Mouse (Mus musculus) natural killer cell, adult 2 months (primary cell): ENCODE data around the gene M6pr.

Experiments used
- DNase-seq, 2 experiments: peaks; one replicate each; pipeline ENCODE4 v3.0.0; 2022; ENCODE audit warnings: low spot score in 2 of 2

The M6pr gene

DNA sequence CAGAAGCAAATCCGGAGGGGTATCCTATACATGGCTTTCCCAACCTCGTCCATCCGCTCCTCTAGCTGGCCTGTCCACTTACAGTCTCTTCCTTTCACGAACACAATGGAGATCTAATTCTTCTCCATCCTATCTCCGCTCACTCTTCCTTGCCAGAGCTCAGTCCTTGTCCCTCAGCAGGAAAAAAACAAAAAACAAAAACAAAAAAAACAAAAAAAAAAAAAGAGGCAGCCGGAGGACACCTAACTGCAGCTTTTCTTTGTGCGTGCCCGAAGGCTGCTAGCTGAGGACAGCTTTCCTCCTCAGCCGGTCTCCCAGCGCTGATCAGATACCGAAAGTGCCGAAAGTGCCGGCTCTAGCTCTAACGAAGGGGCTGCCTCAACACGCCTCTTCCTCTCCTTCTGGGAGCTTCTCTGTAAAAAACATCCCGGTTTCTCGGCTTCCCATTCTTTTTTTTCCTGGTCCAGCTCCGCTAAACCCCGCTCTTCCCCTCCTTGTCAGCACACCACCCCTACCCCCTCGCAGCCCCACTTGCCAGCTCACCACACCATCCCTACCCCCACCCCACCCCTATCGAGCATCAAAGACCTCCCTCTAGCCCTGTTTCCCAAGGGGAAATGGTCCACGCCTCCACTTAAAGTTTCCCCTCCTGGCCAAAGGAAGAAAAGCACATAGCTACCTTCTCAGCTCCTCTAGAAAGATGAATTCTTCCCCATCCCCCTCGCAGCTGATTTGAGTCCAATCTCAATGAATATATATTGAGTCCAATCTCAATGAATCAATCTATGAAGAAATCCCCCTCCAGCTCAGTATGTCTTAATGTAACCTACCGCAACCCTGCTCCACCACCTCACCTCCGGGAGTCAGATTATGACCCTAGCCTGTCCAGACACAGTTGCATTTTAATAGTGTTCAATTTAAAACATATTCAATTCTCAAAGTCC is 11.0 kb upstream of the M6pr start:
- no peak for DNase-seq

DNA sequence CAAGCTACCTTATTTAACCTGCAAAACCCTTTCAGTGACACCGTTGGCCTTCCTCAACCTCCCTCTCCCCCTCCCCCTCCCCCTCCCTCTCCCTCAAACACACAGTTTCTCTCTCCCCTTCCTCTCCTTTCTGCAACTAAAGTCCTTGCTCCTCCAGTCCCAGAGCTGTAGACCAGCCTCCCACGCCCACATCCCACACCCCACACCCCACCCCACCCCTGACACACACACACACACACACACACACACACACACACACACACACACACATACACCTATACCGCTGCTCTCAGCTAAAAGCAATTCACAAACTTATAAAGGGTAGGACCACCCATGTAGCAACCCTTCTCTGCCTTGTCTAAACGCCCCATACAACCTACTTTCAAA is 10.3 kb upstream of the M6pr start:
- DNase-seq = no peak

DNA sequence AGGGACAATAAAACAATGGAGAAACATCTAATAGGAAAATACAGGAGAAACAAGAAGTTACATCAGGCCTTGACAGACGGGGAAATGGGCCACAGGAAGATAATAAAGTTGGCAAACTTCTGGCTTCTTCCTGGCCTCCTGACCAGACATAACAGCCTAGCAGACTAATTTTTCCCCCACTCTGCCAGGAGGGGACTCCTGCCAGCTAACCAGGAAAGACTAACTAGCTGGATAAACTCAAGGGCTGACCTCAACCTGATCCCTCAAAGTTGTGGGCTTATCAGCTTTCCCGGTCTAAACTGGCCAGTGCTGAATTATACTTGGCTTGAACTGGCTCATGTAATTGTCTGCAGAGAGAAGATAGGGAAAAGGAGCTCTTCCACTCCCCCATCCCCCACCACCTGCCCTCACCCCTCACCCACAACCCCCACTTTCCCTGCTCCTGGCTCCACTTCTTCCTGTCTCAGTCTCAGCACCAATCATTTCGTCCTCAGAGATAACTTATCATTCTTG is 8.8 kb upstream of the M6pr start:
- no peak for DNase-seq

DNA sequence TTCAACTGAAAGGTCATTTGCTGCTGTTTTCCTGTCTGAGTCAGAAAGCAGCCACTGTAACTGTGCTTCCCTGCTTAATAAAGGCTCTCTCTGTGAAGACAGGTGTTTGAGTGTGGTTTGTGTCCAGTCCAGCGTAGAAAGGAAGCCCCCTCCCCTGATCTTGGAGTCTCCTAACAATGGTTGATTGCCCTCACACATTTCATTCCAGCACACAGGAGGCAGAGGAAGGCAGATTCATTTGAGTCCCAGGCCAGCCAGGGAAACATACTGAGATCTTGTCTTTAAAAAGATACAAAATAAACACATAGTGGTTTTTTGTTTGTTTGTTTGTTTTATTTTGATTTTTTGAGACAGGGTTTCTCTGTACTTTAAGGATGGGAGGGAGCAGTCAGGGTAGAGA is 6.4 kb upstream of the M6pr start:
- no peak for DNase-seq

DNA sequence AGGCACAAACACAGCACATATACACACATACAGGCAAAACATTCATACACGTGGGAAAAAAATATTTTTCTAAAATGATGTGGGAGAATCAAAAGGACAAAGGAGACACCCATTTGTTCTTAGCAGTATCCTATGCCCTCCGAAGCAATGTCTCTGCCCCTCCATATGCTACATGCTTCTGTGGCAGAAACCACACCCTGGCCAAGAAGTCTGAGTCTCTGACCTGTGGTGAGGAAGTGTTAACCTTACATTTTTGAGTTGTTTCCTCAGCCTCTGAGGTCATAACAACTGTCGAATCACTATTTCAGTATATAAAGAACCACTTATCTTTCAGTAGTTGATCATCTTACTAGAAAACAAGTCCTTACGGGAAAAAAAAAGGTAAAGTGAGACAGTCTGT is 5.9 kb upstream of the M6pr start:
- DNase-seq = peak; percentile 56 to 78

DNA sequence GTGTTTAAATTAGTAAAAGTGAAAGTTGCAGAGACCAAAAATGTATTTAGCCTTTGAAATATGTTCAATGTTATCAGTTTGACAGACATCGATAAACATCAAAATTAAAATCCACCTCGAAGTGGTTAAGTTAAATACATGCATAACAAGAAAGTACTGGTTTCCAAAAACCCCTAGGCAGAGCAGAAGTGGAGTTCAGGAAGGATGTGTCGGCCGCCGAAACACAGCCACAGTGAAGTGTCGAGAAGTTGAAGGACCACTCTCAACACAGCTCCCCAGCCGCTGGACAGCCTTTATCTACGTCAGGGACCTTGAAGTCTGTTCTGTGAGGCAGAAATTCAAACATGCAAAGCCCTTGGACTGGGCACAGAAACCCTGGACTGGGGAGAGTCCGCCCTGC is 5.0 kb upstream of the M6pr start:
- DNase-seq = peak in 1 of 2 experiments; percentile 60

DNA sequence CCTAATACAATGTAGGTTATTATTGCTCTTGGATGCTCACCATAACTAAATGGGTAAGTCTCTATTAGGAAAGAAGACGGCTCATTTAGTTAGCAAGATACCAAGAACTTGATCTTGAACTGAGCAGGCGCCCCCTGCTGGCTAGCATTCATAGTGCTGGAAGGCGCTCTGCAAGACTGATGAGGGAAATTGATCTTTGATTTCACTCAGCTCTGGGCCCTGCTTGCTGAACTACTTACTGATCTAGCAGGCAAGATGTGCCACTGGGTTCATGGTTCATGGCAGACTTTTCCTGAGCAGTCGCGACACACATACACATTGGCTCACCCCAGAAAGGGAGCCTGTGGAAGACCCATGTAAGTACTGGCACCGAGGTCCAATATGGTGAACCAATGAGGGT is 4.2 kb upstream of the M6pr start:
- DNase-seq = peak; percentile 81

DNA sequence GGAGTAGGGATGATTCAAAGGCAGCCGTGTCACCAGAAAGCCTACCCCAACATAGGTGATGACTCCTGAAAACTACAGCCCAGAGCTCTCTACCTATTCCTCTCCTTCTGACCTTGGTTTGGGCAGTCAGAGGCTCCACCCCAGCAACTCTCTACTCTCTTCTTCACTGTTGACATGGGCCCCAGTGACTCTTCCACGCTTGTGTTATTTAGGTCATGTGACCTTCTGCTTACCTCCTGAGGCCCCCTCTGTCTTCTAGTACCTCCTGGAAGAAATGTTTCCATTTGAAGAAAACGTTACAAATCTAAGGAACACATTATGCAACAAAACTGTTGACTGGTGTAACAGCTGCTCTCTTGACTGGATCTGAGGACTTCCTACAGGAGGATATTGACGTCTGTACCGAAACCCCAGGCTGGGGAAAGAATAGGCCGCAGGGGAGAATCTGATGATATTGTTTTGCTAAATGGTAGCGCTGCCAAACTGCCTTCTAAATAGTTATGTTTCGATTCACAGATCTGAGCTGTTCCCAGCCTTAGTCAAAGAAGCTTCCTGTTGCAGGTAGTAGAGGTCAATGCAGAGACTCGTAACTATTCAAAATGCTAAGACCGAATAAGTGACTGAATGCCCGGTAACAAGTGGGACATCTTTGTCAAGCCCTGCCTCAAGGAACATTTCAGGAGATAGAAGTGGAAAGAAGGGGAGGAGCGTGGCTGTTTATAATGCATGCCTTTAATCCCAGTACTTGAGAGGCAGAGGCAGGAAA is 3.5 kb upstream of the M6pr start:
- DNase-seq = no peak

DNA sequence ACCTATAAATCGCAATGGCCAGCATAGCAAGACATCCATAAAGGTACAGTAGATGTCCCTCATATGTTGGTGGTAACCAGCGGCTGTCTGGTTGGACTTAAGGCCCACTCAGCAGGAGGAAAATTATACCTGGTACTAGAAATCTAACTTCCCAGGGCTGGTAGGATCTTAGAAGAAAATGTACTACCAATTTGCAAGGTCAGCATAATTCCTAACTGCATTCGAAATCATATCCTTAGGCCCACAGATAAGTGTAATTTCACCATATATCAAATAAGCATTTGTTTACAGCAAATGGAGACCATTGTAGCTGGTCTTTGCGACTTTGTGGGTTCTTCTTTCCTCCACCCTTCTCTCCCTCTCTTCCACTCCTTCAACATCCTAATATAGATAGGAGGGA is 1.8 kb upstream of the M6pr start:
- DNase-seq = no peak

DNA sequence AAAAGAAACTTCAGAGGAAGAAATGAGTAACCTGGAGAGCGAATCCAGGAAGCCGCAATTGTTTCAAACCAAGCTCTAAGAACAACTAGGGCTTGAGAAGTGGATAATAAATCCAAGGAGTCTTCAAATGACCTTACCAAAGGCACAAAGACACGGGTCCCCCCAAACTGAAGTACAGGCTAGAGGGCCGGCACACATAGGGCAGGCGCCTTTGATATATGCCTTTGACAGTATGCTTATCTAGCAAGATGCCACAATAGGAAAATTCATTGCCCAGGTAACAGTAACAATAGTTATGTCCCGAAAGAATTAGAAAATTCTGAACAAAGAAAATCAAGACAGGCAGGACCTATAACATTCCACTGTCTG is 400 bp upstream of the M6pr start:
- no peak for DNase-seq

DNA sequence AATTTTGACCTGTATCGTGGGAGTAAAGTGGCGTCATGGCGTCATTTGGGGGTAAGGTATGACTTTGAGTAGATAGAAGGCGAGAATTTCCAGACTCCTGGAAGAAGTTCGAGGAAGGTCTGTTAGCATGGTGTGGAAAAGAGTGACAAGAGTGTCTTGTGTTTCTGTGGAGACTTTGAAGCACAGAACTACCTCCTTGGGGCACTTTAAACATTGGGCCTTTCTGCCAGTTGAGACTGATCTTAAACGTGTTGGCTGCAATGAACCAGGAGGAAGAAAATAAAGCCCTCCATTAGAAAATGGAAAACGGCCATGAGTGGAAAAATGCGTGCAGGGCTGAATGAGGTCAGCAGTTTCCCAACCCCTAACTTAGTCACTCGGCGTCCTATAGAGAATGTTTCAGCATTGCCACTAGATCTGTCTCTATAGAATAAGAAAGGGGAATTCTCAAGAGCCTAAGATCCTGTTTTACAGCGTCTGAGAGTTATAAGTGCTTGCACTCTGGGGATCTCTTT is 983 bp downstream of the M6pr start:
- DNase-seq = no peak

DNA sequence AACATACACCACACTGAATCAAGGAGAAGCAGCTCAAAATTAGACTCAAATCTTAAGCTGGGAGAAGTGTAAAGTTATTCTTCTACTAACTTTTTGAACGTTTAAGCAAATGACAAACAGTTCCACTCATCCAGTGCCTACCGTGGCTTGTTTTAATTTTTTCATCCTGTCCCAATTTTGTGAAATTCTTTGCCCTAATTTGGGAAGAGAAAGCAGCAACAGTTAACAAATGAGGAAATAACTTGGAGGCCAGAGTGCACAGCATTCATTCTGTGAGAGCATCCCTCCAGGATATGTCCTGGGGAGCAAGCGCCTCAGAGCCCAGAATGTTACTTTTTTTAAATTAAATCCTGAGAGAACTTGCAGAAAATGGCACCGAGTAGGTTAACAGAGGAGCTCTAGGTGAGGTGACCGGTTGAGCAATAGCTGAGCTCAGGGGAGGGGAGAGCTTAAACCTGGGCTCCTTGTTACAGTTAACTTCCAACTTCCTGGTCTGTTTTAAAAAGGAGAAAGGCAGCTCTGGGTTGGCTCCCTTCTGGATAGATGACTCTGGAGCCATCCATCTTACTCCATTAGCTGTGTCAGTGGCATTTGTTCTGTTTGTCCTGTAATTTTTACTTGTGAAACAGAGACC is 1.8 kb downstream of the M6pr start:
- DNase-seq = no peak

DNA sequence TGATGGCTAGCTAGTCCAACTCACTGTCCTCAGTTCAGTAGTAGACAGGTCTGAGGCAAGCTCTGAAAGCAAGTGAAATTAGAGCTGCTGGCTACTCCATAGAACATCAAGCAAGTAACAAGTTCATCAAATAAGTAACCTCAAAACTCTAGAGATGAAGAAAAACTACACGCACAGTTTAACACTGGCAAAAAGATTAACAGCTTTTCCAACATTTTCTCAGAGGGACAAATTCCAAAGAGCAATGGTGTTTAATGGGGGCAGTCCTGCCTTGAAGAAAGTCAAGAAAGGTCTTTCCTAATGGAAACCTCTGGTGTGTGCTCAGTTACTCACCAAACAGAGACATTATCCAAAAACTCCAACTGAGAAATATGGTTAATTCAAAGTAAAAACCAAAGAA is 10.2 kb downstream of the M6pr start:
- no peak for DNase-seq

DNA sequence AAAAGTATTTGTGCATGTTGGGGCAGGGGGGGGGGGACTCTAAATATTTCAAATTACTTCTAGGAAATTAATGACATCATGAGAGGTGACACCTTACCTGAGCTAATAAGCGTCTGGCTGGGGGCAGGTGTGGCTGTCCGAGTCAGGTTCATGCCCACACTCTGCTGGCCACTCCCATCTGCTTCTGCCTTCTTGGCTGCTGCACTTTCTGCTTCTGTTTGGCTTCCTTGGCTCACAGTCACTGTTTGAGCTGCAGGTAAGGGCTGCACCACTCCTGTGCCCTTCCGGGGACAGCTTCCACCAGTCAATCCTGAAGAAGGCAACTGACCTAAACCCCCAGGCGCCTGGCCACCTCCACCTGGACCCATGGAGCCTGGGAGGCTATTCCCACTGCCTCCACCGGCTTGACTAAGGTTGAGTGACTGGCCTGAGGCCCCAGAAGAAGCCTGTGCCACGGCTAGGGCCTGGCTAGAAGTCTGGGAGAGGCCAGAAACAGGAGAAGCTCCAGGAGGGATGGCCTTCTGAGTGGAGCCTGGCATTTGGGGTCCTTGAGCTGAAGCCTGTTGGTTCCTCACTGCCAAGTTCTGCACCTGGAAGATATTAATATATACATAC is 16.9 kb downstream of the M6pr start:
- no peak for DNase-seq

DNA sequence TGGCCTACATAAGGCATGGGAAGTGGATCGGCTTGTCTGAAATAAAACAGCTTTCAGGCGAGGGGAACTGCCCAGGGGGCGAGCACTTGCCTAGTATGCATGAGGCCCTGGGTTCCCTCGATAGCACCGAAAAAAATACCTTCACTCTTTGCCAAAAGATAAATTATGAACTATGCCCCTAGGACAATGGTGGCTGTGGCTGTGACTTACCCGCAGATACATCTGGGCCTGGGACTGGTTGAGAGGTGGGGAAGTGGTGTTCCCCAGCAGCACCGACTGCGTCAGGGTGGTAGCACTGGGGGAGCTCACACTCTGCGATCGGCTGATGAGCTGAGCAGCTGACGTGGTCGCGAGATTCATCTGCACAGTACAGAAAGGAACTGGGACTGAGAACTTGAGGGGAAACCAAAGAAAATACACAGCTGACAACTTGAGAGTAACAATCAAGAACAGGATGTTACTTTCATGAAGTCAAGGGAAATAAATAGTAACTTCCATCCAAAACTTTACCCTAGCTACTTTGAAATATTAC is 24.6 kb downstream of the M6pr start:
- no peak for DNase-seq

DNA sequence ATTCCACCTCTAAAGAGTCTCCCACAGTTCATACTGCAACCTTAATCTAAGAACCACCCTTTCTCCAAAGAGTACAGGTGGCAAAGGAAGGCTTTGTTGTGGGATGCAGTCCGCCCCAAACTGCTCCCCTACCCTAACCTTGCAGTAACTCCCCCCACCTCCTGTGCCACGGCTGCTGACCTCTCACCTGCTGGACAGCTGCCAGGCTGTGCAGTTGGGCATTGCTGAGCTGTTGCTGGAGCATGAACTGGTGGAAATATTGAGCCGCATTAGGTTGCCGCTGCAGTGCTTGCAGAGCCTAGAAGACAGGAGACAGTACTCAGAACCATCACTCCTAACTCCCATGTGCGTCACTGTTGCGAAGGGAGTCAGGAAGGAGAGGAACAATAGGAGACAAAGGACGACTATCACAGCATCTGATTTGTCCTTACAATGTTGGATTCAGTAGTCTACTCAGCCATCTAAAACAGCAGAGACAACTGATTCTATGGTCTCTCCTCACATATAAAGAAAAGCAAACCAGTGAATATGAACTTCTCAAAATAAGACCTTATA is 26.3 kb downstream of the M6pr start:
- no peak for DNase-seq

DNA sequence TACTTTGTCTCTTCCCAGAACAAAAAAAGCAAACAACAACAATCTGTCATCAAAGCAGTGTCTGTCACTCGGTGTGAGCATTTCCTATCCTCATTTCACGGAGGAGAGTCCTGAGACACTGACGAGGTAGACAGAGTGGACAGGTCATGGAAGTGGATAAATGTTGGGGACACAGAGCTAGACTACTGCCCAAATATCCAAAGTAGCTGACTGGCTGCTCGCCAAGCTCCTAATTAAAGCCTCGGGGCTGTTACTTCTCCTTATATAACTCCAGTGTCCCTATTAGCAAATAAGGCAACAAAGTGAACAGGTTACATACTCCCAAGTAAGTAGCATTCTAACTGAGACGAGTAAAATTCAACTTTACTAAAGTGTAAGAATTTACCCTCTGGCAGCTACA is 29.0 kb downstream of the M6pr start:
- no peak for DNase-seq

DNA sequence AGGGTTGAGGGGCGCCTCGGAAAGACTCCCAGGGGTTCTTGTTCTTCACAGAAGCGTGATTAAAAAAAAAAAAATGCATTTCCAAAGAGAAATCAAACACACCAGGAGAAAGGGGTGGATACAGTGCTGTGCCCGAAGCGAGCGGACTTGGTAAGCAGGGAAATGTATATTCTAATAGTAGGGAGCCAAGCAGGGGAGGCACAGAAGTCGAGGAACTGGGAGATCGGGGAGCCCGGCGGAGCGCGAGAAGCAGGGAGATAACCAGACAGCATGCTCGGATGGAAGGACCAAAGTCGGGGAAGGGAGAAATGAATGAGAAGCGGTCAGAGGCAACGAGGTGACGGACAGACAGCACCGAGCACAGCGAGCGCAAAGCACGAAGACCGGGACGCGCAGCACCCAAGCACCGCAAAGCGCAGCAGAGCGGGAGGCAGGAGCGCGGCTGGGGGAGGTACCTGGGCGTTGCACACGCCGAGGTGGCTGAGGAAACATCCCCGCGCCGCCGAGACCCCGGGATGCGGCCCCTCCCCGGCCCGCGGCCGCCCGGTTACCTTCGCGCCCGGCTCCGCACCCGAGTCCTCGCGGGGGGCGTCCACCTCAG is 30.6 kb downstream of the M6pr start:
- DNase-seq = peak; percentile 35 to 48

DNA sequence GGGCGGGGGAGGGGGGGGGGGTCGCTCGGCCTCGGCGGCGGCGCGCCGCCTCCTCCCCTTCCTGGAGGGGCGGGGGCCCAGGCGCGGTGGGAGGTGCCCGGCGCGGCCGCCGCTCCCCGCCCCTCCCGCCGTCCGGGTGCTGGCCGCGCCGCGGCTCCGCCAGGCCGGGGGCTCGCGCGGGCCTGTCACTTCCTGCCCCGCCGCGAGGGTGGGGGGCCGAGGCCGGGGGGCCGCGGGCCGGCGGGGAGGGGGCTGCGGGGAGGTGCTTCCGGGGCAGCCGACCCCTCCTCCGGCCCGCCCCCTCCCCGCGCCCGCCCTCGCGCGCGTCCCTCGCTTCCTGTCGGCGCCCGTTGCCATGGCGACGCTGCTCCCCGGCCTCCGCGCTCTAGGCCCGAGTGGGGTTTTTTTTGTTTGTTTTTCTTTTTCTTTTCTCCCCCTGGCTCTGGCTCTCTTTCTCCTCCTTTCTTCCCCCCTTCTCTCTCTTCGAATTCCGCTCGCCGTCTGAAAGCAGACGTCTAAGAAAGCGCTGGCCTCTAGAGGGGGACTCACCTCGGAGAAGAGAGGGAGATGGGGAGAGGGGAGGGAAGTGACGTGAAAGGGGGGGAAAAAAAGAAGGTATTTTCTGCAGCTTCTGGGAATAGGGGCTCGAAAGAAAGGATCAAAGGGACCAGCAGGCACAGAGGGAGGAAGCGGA is 31.3 kb downstream of the M6pr start:
- DNase-seq = peak; percentile 70 to 81

DNA sequence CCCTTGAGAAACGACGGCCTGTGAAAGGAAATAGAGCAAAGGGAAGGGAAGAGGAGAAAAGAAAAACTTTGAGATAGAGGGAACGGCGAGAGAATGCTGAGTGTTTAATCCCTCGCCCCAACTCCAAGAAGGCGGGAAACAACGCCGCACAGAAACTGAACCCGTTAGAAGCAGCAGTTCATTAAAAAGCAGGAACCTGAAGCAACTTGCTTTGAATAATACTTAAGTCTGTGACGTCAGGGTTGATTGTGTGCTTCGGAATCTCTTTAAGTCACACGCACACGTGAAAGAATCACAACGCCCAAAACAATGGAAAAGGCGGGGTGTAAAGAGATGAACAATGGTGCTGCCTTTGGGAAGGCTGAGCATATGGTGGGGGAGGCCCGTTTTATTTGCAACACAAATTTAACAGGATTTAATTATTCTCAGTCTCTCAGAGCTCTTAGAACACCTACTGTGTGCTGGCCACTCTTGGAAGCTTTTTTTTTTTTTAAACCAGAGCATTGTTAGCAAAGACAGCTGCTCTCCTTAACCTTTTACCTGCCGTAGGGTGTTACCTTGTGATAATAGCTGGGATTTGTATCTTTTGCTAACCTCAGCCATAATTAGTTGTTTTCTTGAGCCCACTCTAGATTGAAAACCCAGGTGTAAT is 32.0 kb downstream of the M6pr start, which contains the start of gene Phc1:
TSS of gene Phc1 (minus strand) at position 213 of the 652 bp plus-strand sequence.
- peak; percentile 18 to 44 for DNase-seq
